Mouse (Mus musculus) neural tube, embryonic 10.5 days (tissue): ENCODE measurements at regions not wholly inside any gene's neighbourhood (a gene's known extent, or its start where the extent isn't known, plus 50 kb on each side); places are given as distances from the start of the nearest gene placed in this dataset.
A peak's percentile ranks its signal among the peaks of the same experiment; 100 is the strongest.

ENCODE experiments used
- DNase-seq: peaks from one replicate; pipeline ENCODE4 v3.0.0-alpha.2; 2017; ENCODE audit warnings: low spot score; ENCODE audit errors: extremely low spot score

DNA sequence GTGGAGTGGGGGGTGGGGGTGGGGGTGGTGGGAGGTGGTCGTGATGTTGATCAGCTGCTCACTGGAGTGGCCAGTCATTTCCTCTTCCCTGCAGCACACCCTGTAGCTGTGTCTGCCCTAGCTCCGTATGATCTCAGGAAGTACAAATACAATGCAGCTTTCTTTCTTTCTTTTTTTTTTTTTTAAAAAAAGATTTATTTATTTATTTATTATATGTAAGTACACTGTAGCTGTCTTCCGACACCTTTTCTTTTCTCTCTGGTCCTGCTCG, 87.2 kb upstream of the Tex13c2 start:
- DNase-seq = no peak

DNA sequence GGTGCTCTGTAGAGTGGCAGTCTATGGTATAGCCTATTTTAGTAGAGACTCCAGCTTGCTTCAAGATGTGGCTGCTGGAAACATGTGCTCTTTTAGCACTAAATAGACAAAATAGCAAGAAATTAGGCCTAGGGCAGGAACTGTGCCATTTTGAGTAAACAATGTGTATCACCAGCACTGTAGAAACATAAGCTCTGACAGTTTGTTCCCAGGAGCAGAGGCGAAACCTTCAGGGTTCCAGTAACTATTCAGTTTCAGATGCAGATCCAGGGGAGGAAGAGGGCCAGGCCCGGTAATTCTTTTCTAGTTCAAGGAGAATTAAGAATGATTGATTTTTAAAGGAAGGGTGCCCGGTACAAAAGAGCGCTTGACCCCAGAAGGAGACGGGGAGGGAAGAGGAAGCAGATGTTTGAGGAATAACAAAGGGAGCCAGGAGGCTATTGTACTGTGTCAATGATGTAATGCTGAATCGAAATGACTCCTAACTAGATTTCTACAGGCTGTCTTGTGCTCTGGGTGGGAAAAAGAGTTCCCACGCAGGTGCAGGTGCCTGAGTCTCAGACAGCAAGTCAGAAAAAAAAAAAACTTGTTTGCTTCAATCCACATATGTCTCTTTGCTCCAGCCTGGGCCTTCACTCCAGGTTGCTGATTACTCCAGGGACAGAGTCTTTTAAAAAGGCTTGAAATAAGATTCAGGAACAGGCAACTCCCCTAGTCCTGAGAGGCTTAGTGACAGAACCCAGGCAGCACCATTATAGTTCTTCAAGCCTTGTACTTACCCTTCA, 57.4 kb upstream of the Tex13c2 start:
- DNase-seq = peak; percentile 13
